ENCODE assay signal across 17 mouse cellular contexts in the genomic region with DNA sequence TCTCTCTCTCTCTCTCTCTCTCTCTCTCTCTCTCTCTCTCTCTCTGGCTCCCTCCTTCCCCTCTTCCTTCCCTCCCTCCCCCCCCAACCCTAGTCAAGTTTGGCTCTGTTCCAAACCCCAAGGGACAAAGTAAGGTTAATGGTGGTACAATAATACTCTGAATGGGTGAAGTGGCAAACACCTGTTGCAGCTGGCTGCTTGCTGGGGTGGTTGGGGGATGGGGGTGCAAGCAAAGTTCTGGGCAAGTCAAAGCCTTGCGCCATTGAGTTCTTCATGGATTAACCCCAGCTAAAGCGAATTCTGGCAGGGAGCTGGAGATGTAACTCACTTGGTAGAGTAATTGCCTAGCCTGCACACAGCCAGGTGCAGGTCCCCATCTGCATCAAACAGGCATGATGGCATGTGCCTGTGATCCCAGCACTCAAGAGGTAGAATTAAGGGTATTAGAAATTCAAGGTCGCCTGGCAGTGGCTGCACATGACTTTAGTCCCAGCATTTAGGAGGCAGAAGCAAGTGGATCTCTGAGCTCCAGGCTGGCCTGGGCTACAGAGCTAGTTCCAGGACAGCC. TPM values are rescaled to one million over a fixed set of nuclear protein-coding genes. Genes with fewer than 3 reads are reported as not detected.
A peak's percentile ranks its signal among the peaks of the same experiment; 100 is the strongest.
DNase-seq lines count a peak whose midpoint lies in the region.
"Had no signal": no experiment of that assay in that cellular context is flagged by ENCODE, and none has a peak within 500 bp of the region (broad histone marks: within the 10 kb centered on the region; RNA-seq: fewer than 3 reads in every experiment).

No protein-coding gene starts in this region.

- peak; percentile 62 for DNase-seq in heart, adult 11 months
- no peak for DNase-seq in heart, adult 8-10 months (ENCODE audit: low spot score)
- peak; percentile 71 for DNase-seq in A20 (ENCODE audit: low read depth, low spot score)
- peak; percentile 60 for DNase-seq in kidney, adult 18-20 months
- DNase-seq in kidney, postnatal 10 days, result peak; percentile 52
- no peak for DNase-seq in B cell, adult 2 months
- no peak for DNase-seq in thymus, postnatal 10 days (ENCODE audit: low spot score in 2 of 2)
- no peak for DNase-seq in cerebellum, adult 11-12 months
- DNase-seq: cerebellum, postnatal 10 days; embryo, embryonic 11 days; lung, adult 2 months; lung, postnatal 36 days; thymus, postnatal 25 days had no signal

RNA-seq across cellular contexts. Expression of gene Matn4, which starts 13.4 kb away (rescaled TPM):
- total RNA-seq in heart, adult 8-10 months (2022), result under 1 TPM; 0.25 to 0.50 (median 0.29) TPM
- total RNA-seq: hematopoietic stem cell, adult 5-6 weeks had no signal

RNA-seq across cellular contexts. Expression of gene Rbpjl, which starts 15.5 kb away (rescaled TPM):
- not detected for total RNA-seq in heart, adult 8-10 months (2022)
- total RNA-seq: adrenal gland, adult 18-20 months; hematopoietic stem cell, adult 5-6 weeks; hindbrain, postnatal 0 days had no signal

RNA-seq across cellular contexts. Expression of gene Sdc4, which starts 25.3 kb away (rescaled TPM):
- 10 to 100 TPM; 14.9 to 23.0 (median 20.7) TPM for total RNA-seq in heart, adult 8-10 months (2022)

RNA-seq across cellular contexts. Expression of gene Slpi, which starts 29.5 kb away (rescaled TPM):
- total RNA-seq in heart, adult 8-10 months (2022), result 100 to 1,000 TPM in 1 of 4 experiments, 1 to 10 TPM in 3; 1.1 to 110 (median 2.3) TPM
- total RNA-seq: ES-E14; hindbrain, postnatal 0 days had no signal

RNA-seq across cellular contexts. Expression of gene Sys1, which starts 38.4 kb away (rescaled TPM):
- total RNA-seq in heart, adult 8-10 months (2022), result 10 to 100 TPM; 25.2 to 28.5 (median 25.8) TPM

Comparison
In these comparisons a context has a peak if more than half of its experiments do, and no peak if none do; other contexts are left out.
1. DNase-seq: peak in heart, adult 11 months (single experiment), A20 (single experiment), kidney, adult 18-20 months (single experiment) and kidney, postnatal 10 days (single experiment); none in heart, adult 8-10 months (single experiment), B cell, adult 2 months (0 of 2), thymus, postnatal 10 days (0 of 2) and cerebellum, adult 11-12 months (single experiment).